Mouse (Mus musculus): Measurements from ENCODE around the gene Ndufs5. TPM values are rescaled to one million over a fixed set of nuclear protein-coding genes. Genes with fewer than 3 reads are reported as not detected.
A peak's percentile ranks its signal among the peaks of the same experiment; 100 is the strongest.

The Ndufs5 gene
- total and polyA plus RNA-seq, 3 experiments: 155 to 230 TPM; not detected in 1

GRCm38 (mm10) chr4:123732163-123732910 is 14.3 kb upstream of the Ndufs5 start:
- Histone ChIP-seq H3K4me1 (ENCODE audit: control insufficient read depth in 1 of 2, insufficient read depth in 2 of 2, low read length in 2 of 2) (no peaks in the 10 kb centered on the region), H3K27ac (ENCODE audit: control insufficient read depth, low read depth, low read length) (no peak overlapping the region), H3K9me3 (replicated peaks; ENCODE audit: insufficient read depth, low read length) (no peaks in the 10 kb centered on the region), H3K36me3 (ENCODE audit: control insufficient read depth in 1 of 2, insufficient read depth in 2 of 2, low read length in 2 of 2) (peaks cover 0 to 2% of the 10 kb centered on the region in 2 experiments; a peak in 1 of 4 replicates), H3K79me2 (ENCODE audit: control insufficient read depth, insufficient read depth, low read length, poor library complexity) (no peaks in the 10 kb centered on the region), H3K9ac (ENCODE audit: control insufficient read depth, low read depth, low read length, poor library complexity, severe bottlenecking) (no peak overlapping the region), H3K27me3 (ENCODE audit: control insufficient read depth in 1 of 2, insufficient read depth in 2 of 2, low read length in 2 of 2) (no peaks in the 10 kb centered on the region), H3K4me3 (ENCODE audit: control insufficient read depth in 1 of 2, insufficient read depth in 1 of 2, low read depth in 2 of 2, low read length in 2 of 2) (no peak overlapping the region)
- TF ChIP-seq TAL1 (IDR thresholded peaks at IDR 0.05; ENCODE audit: low read length): no peak
- no peak for TF ChIP-seq POLR2A (IDR thresholded peaks at IDR 0.05; ENCODE audit: control insufficient read depth in 1 of 2, insufficient read depth in 1 of 2, low read depth in 1 of 2, low read length in 2 of 2, poor library complexity in 1 of 2)
- TF ChIP-seq MAX (IDR thresholded peaks at IDR 0.05; ENCODE audit: low read length): no peak
- no peak for TF ChIP-seq SIN3A (IDR thresholded peaks at IDR 0.05; ENCODE audit: low read length)
- no peak for TF ChIP-seq E2F4 (IDR thresholded peaks at IDR 0.05; ENCODE audit: borderline replicate concordance, low read depth, low read length)
- TF ChIP-seq ELF1 (IDR thresholded peaks at IDR 0.05; ENCODE audit: low read depth, low read length): no peak
- TF ChIP-seq NRF1 (IDR thresholded peaks at IDR 0.05; ENCODE audit: insufficient read depth, low read depth, low read length, poor library complexity, severe bottlenecking): no peak
- TF ChIP-seq MYC (IDR thresholded peaks at IDR 0.05; ENCODE audit: low read depth, low read length): no peak
- no peak for TF ChIP-seq MEF2A (IDR thresholded peaks at IDR 0.05; ENCODE audit: extremely low read depth, insufficient replicate concordance, low read depth, low read length, poor library complexity, severe bottlenecking)
- TF ChIP-seq MAZ (IDR thresholded peaks at IDR 0.05; ENCODE audit: low read depth, low read length): no peak
- no peak for TF ChIP-seq POLR2AphosphoS5 (IDR thresholded peaks at IDR 0.05; ENCODE audit: borderline replicate concordance, low read depth, low read length)
- DNase-seq (ENCODE audit: low read depth, low spot score): no peak

- no peak overlapping the region for H3K9ac ChIP-seq (ENCODE audit: control insufficient read depth, low read depth, low read length, poor library complexity, severe bottlenecking)
- DNase-seq (ENCODE audit: low read depth, low spot score): no peak
- H3K79me2 ChIP-seq (ENCODE audit: control insufficient read depth, insufficient read depth, low read length, poor library complexity): peaks cover 9% of the 10 kb centered on the region
- no peaks in the 10 kb centered on the region for H3K9me3 ChIP-seq (replicated peaks; ENCODE audit: insufficient read depth, low read length)
- H3K36me3 ChIP-seq (ENCODE audit: control insufficient read depth in 1 of 2, insufficient read depth in 2 of 2, low read length in 2 of 2): peaks cover 0 to 8% of the 10 kb centered on the region in 2 experiments; a peak in 2 of 4 replicates
- H3K27ac ChIP-seq (ENCODE audit: control insufficient read depth, low read depth, low read length): no peak overlapping the region
- TF ChIP-seq POLR2AphosphoS5 (IDR thresholded peaks at IDR 0.05; ENCODE audit: borderline replicate concordance, low read depth, low read length) (no peak), RCOR1 (IDR thresholded peaks at IDR 0.05; ENCODE audit: low read depth, low read length) (no peak), SMC3 (IDR thresholded peaks at IDR 0.05; ENCODE audit: low read depth, low read length) (no peak)
- H3K27me3 ChIP-seq (ENCODE audit: control insufficient read depth in 1 of 2, insufficient read depth in 2 of 2, low read length in 2 of 2): no peaks in the 10 kb centered on the region
- no peak overlapping the region for H3K4me3 ChIP-seq (ENCODE audit: control insufficient read depth in 1 of 2, insufficient read depth in 1 of 2, low read depth in 2 of 2, low read length in 2 of 2)
- peaks cover 0 to 8% of the 10 kb centered on the region in 2 experiments; a peak in 2 of 4 replicates for H3K4me1 ChIP-seq (ENCODE audit: control insufficient read depth in 1 of 2, insufficient read depth in 2 of 2, low read length in 2 of 2)
Measured at GRCm38 (mm10) chr4:123721761-123722160, 3.8 kb upstream of the Ndufs5 start.

- Histone ChIP-seq H3K9ac (ENCODE audit: control insufficient read depth, low read depth, low read length, poor library complexity, severe bottlenecking) (peak overlapping the region; percentile 88), H3K4me3 (ENCODE audit: control insufficient read depth in 1 of 2, insufficient read depth in 1 of 2, low read depth in 2 of 2, low read length in 2 of 2) (peak overlapping the region; percentile 81 to 84), H3K27ac (ENCODE audit: control insufficient read depth, low read depth, low read length) (peak overlapping the region; percentile 95), H3K36me3 (ENCODE audit: control insufficient read depth in 1 of 2, insufficient read depth in 2 of 2, low read length in 2 of 2) (peaks cover 6 to 9% of the 10 kb centered on the region in 2 experiments), H3K9me3 (replicated peaks; ENCODE audit: insufficient read depth, low read length) (no peaks in the 10 kb centered on the region), H3K4me1 (ENCODE audit: control insufficient read depth in 1 of 2, insufficient read depth in 2 of 2, low read length in 2 of 2) (peaks cover 0 to 11% of the 10 kb centered on the region in 2 experiments; a peak in 2 of 4 replicates), H3K27me3 (ENCODE audit: control insufficient read depth in 1 of 2, insufficient read depth in 2 of 2, low read length in 2 of 2) (no peaks in the 10 kb centered on the region), H3K79me2 (ENCODE audit: control insufficient read depth, insufficient read depth, low read length, poor library complexity) (peaks cover 14% of the 10 kb centered on the region)
- DNase-seq (ENCODE audit: low read depth, low spot score): no peak
- TF ChIP-seq EP300 (IDR thresholded peaks at IDR 0.05; ENCODE audit: low read depth in 1 of 2, low read length in 2 of 2): 0 out of 4 replicates have a peak, but pooled peaks of 1 of the 2 experiments have one; percentile 27
- peak; percentile 70; the same call in 1 of the 2 replicates for TF ChIP-seq MYC (IDR thresholded peaks at IDR 0.05; ENCODE audit: low read depth, low read length)
- no peak for TF ChIP-seq CTCF (IDR thresholded peaks at IDR 0.05 in 2 of 3, conservative IDR thresholded peaks at IDR 0.05 in 1 of 3; ENCODE audit: control insufficient read depth in 1 of 3, insufficient read depth in 1 of 3, low read depth in 2 of 3, low read length in 3 of 3, poor library complexity in 1 of 3, severe bottlenecking in 1 of 3)
- no peak for TF ChIP-seq E2F4 (IDR thresholded peaks at IDR 0.05; ENCODE audit: borderline replicate concordance, low read depth, low read length)
- TF ChIP-seq POLR2AphosphoS5 (IDR thresholded peaks at IDR 0.05; ENCODE audit: borderline replicate concordance, low read depth, low read length): no peak
- no peak for TF ChIP-seq MAX (IDR thresholded peaks at IDR 0.05; ENCODE audit: low read length)
- TF ChIP-seq USF1 (IDR thresholded peaks at IDR 0.05; ENCODE audit: low read depth, low read length): no peak
- no peak; the same call in 1 of the 2 replicates for TF ChIP-seq MXI1 (IDR thresholded peaks at IDR 0.05; ENCODE audit: low read depth, low read length)
- TF ChIP-seq NRF1 (IDR thresholded peaks at IDR 0.05; ENCODE audit: insufficient read depth, low read depth, low read length, poor library complexity, severe bottlenecking): no peak
- no peak for TF ChIP-seq ELF1 (IDR thresholded peaks at IDR 0.05; ENCODE audit: low read depth, low read length)
- TF ChIP-seq MEF2A (IDR thresholded peaks at IDR 0.05; ENCODE audit: extremely low read depth, insufficient replicate concordance, low read depth, low read length, poor library complexity, severe bottlenecking): no peak
Measured at GRCm38 (mm10) chr4:123718434-123718780, 405 bp upstream of the Ndufs5 start.

Measured in MEL (cell line).